Mouse (Mus musculus): ENCODE results near the gene Shd. TPM values are rescaled to one million over a fixed set of nuclear protein-coding genes. Genes with fewer than 3 reads are reported as not detected.

The Shd gene
- total and polyA plus RNA-seq, 3 experiments: 0.46 to 0.87 (median 0.47) TPM

DNA sequence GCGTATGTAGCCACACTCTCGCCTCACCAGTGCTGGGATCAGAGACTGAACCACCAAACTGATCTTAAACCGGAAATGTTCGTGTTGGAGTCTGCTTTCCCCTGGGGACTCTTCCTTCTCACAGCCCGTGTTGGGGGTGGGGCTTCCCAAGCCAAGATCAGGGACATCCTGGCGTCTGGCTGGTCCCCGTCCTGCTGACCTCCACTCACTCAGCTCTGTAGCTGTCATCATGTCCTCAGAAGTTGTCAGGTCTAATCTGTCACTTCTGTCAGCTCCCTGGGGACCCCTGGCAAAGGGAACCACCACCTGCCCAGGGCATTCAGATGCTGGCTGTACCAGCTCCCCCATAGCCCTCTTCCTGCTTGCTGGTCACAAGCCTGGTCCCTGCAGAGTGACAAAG is 2.1 kb upstream of the Shd start:
- dilution Hi-C loops (cut with MboI; ENCODE audit: extremely low pct_ligation_motif_present, extremely low pct_unique_long_range_greater_than_20kb, low sequenced_read_pairs) (no loop called here), in situ Hi-C loops (cut with MboI; ENCODE audit: low pct_ligation_motif_present, low pct_unique_long_range_greater_than_20kb, low sequenced_read_pairs) (no loop called here)
- Histone ChIP-seq H3K36me3 (replicated peaks in 1 of 2; ENCODE audit: control insufficient read depth in 1 of 2, insufficient read depth in 1 of 2, low read length in 1 of 2) (peaks cover 33 to 70% of the 10 kb centered on the region in 2 experiments), H3K27me3 (replicated peaks) (no peaks in the 10 kb centered on the region), H3K4me3 (replicated peaks in 1 of 3; ENCODE audit: low read depth in 2 of 3, low read length in 2 of 3, poor library complexity in 1 of 3) (no peak overlapping the region), H3K9me3 (replicated peaks; ENCODE audit: low read length) (no peaks in the 10 kb centered on the region), H3K4me2 (ENCODE audit: insufficient read depth, low read depth, poor library complexity, severe bottlenecking) (no peak overlapping the region), H3K9ac (ENCODE audit: insufficient read depth, low read depth) (no peak overlapping the region), H3K27ac (ENCODE audit: insufficient read depth, low read depth) (no peak overlapping the region), H3K4me1 (ENCODE audit: control insufficient read depth in 1 of 2, insufficient read depth in 2 of 2) (peaks cover 0 to 16% of the 10 kb centered on the region in 2 experiments; a peak in 3 of 4 replicates), H3K79me2 (replicated peaks; ENCODE audit: control insufficient read depth, extremely low read depth, insufficient read depth, poor library complexity, severe bottlenecking) (no peaks in the 10 kb centered on the region)
- no peak for DNase-seq (ENCODE audit: extremely low read depth)
- no peak for TF ChIP-seq CHD2 (IDR thresholded peaks at IDR 0.05; ENCODE audit: low read length)
- no peak for TF ChIP-seq NELFE (IDR thresholded peaks at IDR 0.05; ENCODE audit: low read depth, low read length)
- TF ChIP-seq BHLHE40 (IDR thresholded peaks at IDR 0.05; ENCODE audit: low read depth, low read length): no peak
- no peak for TF ChIP-seq CHD1 (IDR thresholded peaks at IDR 0.05; ENCODE audit: low read depth, low read length)
- no peak for TF ChIP-seq ETS1 (conservative IDR thresholded peaks at IDR 0.05; ENCODE audit: low read depth, low read length)
- no peak for TF ChIP-seq ZMIZ1 (IDR thresholded peaks at IDR 0.05; ENCODE audit: low read depth, low read length)
- no peak for TF ChIP-seq TBP (conservative IDR thresholded peaks at IDR 0.05; ENCODE audit: low read depth, low read length)

GRCm38 (mm10) chr17:55969560-55969959 is 707 bp upstream of the Shd start:
- Histone ChIP-seq H3K9me3 (replicated peaks; ENCODE audit: low read length) (no peaks in the 10 kb centered on the region), H3K27ac (ENCODE audit: insufficient read depth, low read depth) (no peak overlapping the region), H3K36me3 (replicated peaks in 1 of 2; ENCODE audit: control insufficient read depth in 1 of 2, insufficient read depth in 1 of 2, low read length in 1 of 2) (peaks cover 27 to 56% of the 10 kb centered on the region in 2 experiments), H3K4me2 (ENCODE audit: insufficient read depth, low read depth, poor library complexity, severe bottlenecking) (no peak overlapping the region), H3K9ac (ENCODE audit: insufficient read depth, low read depth) (no peak overlapping the region), H3K4me1 (ENCODE audit: control insufficient read depth in 1 of 2, insufficient read depth in 2 of 2) (peaks cover 0 to 16% of the 10 kb centered on the region in 2 experiments; a peak in 3 of 4 replicates), H3K4me3 (replicated peaks in 1 of 3; ENCODE audit: low read depth in 2 of 3, low read length in 2 of 3, poor library complexity in 1 of 3) (no peak overlapping the region), H3K79me2 (replicated peaks; ENCODE audit: control insufficient read depth, extremely low read depth, insufficient read depth, poor library complexity, severe bottlenecking) (no peaks in the 10 kb centered on the region), H3K27me3 (replicated peaks) (no peaks in the 10 kb centered on the region)
- dilution Hi-C loops (cut with MboI; ENCODE audit: extremely low pct_ligation_motif_present, extremely low pct_unique_long_range_greater_than_20kb, low sequenced_read_pairs): no loop called here
- TF ChIP-seq CHD2 (IDR thresholded peaks at IDR 0.05; ENCODE audit: low read length) (no peak), NRF1 (IDR thresholded peaks at IDR 0.05; ENCODE audit: low read depth, low read length) (no peak), BHLHE40 (IDR thresholded peaks at IDR 0.05; ENCODE audit: low read depth, low read length) (no peak), ETS1 (conservative IDR thresholded peaks at IDR 0.05; ENCODE audit: low read depth, low read length) (no peak), UBTF (IDR thresholded peaks at IDR 0.05; ENCODE audit: low read depth, low read length) (no peak)
- in situ Hi-C loops (cut with MboI; ENCODE audit: low pct_ligation_motif_present, low pct_unique_long_range_greater_than_20kb, low sequenced_read_pairs): no loop called here
- DNase-seq (ENCODE audit: extremely low read depth): no peak

GRCm38 (mm10) chr17:55971453-55971852 is 1.2 kb downstream of the Shd start:
- dilution Hi-C loops (cut with MboI; ENCODE audit: extremely low pct_ligation_motif_present, extremely low pct_unique_long_range_greater_than_20kb, low sequenced_read_pairs): no loop called here

More at GRCm38 (mm10) chr17:55971453-55971852, 1.2 kb downstream of the Shd start:
- in situ Hi-C loops (cut with MboI; ENCODE audit: low pct_ligation_motif_present, low pct_unique_long_range_greater_than_20kb, low sequenced_read_pairs): loop anchor here (5.0 kb wide), 1 partner anchor 36 kb away; the partner anchor contains the start of genes Mpnd and Stap2
- H3K79me2 ChIP-seq (replicated peaks; ENCODE audit: control insufficient read depth, extremely low read depth, insufficient read depth, poor library complexity, severe bottlenecking): no peaks in the 10 kb centered on the region
- H3K4me3 ChIP-seq (replicated peaks in 1 of 3; ENCODE audit: low read depth in 2 of 3, low read length in 2 of 3, poor library complexity in 1 of 3): no peak overlapping the region
- no peak for DNase-seq (ENCODE audit: extremely low read depth)
- no peaks in the 10 kb centered on the region for H3K27me3 ChIP-seq (replicated peaks)
- peaks cover 0 to 20% of the 10 kb centered on the region in 2 experiments; a peak in 3 of 4 replicates for H3K4me1 ChIP-seq (ENCODE audit: control insufficient read depth in 1 of 2, insufficient read depth in 2 of 2)
- no peak overlapping the region for H3K27ac ChIP-seq (ENCODE audit: insufficient read depth, low read depth)
- H3K4me2 ChIP-seq (ENCODE audit: insufficient read depth, low read depth, poor library complexity, severe bottlenecking): no peak overlapping the region
- no peak overlapping the region for H3K9ac ChIP-seq (ENCODE audit: insufficient read depth, low read depth)
- H3K9me3 ChIP-seq (replicated peaks; ENCODE audit: low read length): no peaks in the 10 kb centered on the region
- peaks cover 17 to 39% of the 10 kb centered on the region in 2 experiments for H3K36me3 ChIP-seq (replicated peaks in 1 of 2; ENCODE audit: control insufficient read depth in 1 of 2, insufficient read depth in 1 of 2, low read length in 1 of 2)
- no peak for TF ChIP-seq CHD2 (IDR thresholded peaks at IDR 0.05; ENCODE audit: low read length)
- TF ChIP-seq RAD21 (IDR thresholded peaks at IDR 0.05; ENCODE audit: low read depth, low read length): no peak
- TF ChIP-seq ETS1 (conservative IDR thresholded peaks at IDR 0.05; ENCODE audit: low read depth, low read length): no peak
- TF ChIP-seq IRF4 (IDR thresholded peaks at IDR 0.05; ENCODE audit: low read depth, low read length): no peak
- TF ChIP-seq ZMIZ1 (IDR thresholded peaks at IDR 0.05; ENCODE audit: low read depth, low read length): no peak
- no peak for TF ChIP-seq NRF1 (IDR thresholded peaks at IDR 0.05; ENCODE audit: low read depth, low read length)
- TF ChIP-seq MAZ (IDR thresholded peaks at IDR 0.05; ENCODE audit: low read depth, low read length): no peak
- TF ChIP-seq HCFC1 (IDR thresholded peaks at IDR 0.05; ENCODE audit: low read depth, low read length): no peak
- no peak for TF ChIP-seq MYC (IDR thresholded peaks at IDR 0.05; ENCODE audit: low read depth, low read length)
- no peak for TF ChIP-seq ELF1 (IDR thresholded peaks at IDR 0.05; ENCODE audit: low read depth, low read length)
- no peak for TF ChIP-seq POLR2AphosphoS2 (IDR thresholded peaks at IDR 0.05; ENCODE audit: low read depth, low read length)
- no peak for TF ChIP-seq TBP (conservative IDR thresholded peaks at IDR 0.05; ENCODE audit: low read depth, low read length)
- no peak for TF ChIP-seq RCOR1 (conservative IDR thresholded peaks at IDR 0.05; ENCODE audit: low read depth, low read length)
- TF ChIP-seq PAX5 (IDR thresholded peaks at IDR 0.05; ENCODE audit: low read length): no peak
